Mouse (Mus musculus): ENCODE data around the gene Zcchc4. TPM values are rescaled to one million over a fixed set of nuclear protein-coding genes. Genes with fewer than 3 reads are reported as not detected.

The Zcchc4 gene
- 6.0 and 6.7 TPM in 2 replicates for polyA plus RNA-seq (2015; fragmentation: Nextera tagmentation; extraction: Ambion mirVana)

DNA sequence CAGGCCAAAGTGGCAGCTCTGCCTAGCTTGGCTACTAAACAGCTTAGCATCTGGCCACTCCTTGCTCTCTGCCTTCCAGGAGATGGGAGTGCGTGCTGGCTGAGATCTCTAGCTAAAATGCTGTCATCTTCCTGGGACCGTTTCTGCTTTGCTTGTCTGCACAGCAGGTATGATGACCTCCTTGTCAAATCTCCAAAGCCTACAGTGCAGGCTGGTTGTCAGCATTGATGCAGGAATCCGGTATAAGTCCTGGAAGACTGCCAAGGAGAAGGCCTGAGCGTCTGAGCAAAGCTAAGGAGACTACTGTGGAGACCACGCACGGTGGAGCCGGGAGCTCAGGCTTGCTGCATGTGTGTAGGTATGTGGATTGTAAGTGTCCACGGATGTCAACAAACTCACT is at the start of gene Zcchc4:
Gene Zcchc4 (plus strand): TSS at position 173 of the 400 bp plus-strand sequence.
- Histone ChIP-seq H3K9ac (ENCODE audit: low read depth, low read length) (no peak within 1 kb of the TSS), H3K4me3 (ENCODE audit: low read depth, low read length) (no peak within 1 kb of the TSS), H3K4me1 (ENCODE audit: control insufficient read depth, low read depth, low read length) (peaks cover 19% of the 10 kb centered on the region), H3K27ac (ENCODE audit: low read length) (peak within 1 kb of the TSS; percentile 27), H3K27me3 (ENCODE audit: control insufficient read depth, insufficient read depth, low read depth, low read length) (no peaks in the 10 kb centered on the region), H3K9me3 (replicated peaks; ENCODE audit: control insufficient read depth, low read length) (no peaks in the 10 kb centered on the region), H3K4me2 (ENCODE audit: low read depth, low read length) (peak within 1 kb of the TSS; percentile 36; the same call in 1 of the 2 replicates), H3K36me3 (ENCODE audit: control insufficient read depth, insufficient read depth) (no peaks in the 10 kb centered on the region; the same call in 1 of the 2 replicates)
- 81% methylated on average over 8 of the region's 8 CpGs for WGBS (ENCODE audit: insufficient replicate concordance)
- ATAC-seq (ENCODE audit: low read depth) = no peak

DNA sequence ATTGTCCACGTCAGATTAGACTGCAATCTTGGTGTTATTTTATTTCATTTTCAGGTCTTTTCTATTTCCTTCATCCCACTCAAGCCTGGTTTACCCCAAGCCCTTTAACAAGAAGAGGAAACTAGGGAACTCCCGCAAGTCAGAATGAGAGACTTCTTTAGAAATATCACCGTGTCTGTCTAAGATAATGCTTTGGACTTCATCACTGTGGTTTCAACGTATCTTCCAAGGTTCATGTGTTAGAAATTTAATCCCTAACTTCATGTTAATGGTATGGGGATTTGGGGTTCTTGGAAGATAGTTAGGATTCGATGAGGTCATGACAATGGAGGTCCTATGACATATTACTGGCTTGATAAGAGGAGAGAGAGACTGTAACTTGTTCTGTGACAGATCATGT is 47.5 kb upstream of the Zcchc4 start:
- ATAC-seq (ENCODE audit: low read depth) = no peak
- Histone ChIP-seq H3K36me3 (ENCODE audit: control insufficient read depth, insufficient read depth) (no peaks in the 10 kb centered on the region), H3K9ac (ENCODE audit: low read depth, low read length) (no peak overlapping the region), H3K4me3 (ENCODE audit: low read depth, low read length) (no peak overlapping the region), H3K4me1 (ENCODE audit: control insufficient read depth, low read depth, low read length) (no peaks in the 10 kb centered on the region), H3K27me3 (ENCODE audit: control insufficient read depth, insufficient read depth, low read depth, low read length) (no peaks in the 10 kb centered on the region; the same call in none of the 2 replicates), H3K4me2 (ENCODE audit: low read depth, low read length) (no peak overlapping the region), H3K9me3 (replicated peaks; ENCODE audit: control insufficient read depth, low read length) (no peaks in the 10 kb centered on the region), H3K27ac (ENCODE audit: low read length) (no peak overlapping the region)
- 55% methylated on average over 5 of the region's 5 CpGs for WGBS (ENCODE audit: insufficient replicate concordance)

DNA sequence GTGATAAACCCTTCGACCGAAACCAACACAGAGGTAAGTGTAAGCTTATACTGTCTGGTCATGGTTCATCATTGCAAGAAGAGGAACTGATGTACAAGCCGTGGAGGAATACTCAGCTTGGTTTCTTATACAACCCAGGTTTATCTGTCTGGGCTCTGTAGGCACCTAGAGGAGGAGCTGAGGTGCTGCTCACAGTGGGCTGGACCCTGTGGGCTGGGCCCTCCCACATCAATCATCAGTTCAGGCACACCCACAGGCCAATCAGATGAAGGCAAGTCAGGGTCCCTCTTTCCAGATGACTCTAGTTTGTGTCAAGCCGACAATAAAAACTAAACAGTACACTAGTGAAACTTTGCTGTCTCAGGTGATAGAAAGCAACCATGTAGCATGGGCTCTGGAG is 42.4 kb upstream of the Zcchc4 start:
- Histone ChIP-seq H3K36me3 (ENCODE audit: control insufficient read depth, insufficient read depth) (no peaks in the 10 kb centered on the region), H3K4me1 (ENCODE audit: control insufficient read depth, low read depth, low read length) (no peaks in the 10 kb centered on the region), H3K27me3 (ENCODE audit: control insufficient read depth, insufficient read depth, low read depth, low read length) (no peaks in the 10 kb centered on the region; the same call in none of the 2 replicates), H3K4me3 (ENCODE audit: low read depth, low read length) (no peak overlapping the region), H3K4me2 (ENCODE audit: low read depth, low read length) (no peak overlapping the region), H3K9ac (ENCODE audit: low read depth, low read length) (no peak overlapping the region), H3K9me3 (replicated peaks; ENCODE audit: control insufficient read depth, low read length) (no peaks in the 10 kb centered on the region), H3K27ac (ENCODE audit: low read length) (no peak overlapping the region)
- 50% methylated on average over 4 of the region's 4 CpGs for WGBS (ENCODE audit: insufficient replicate concordance)
- peak; percentile 56; the same call in 1 of the 2 replicates for ATAC-seq (ENCODE audit: low read depth)

DNA sequence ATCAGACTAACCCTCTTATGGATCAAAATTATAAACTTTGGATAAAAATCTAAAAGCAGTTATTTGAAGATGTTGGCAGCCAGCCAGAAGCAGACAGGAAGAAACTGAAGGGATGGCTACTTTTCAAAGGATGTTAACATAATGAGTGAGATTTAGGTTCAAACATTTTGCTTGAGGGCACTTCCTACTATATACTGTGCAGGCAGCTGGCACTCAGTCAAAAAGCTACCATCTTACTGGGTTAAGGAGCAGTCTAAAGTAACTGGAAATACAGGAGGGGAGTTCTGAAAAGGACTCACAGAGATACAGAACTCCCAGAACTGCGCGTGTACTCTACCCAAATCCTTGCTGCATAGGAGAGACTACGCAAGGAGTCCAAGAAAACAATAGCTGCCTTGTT is 39.2 kb upstream of the Zcchc4 start:
- Histone ChIP-seq H3K9ac (ENCODE audit: low read depth, low read length) (no peak overlapping the region), H3K27me3 (ENCODE audit: control insufficient read depth, insufficient read depth, low read depth, low read length) (no peaks in the 10 kb centered on the region; the same call in none of the 2 replicates), H3K9me3 (replicated peaks; ENCODE audit: control insufficient read depth, low read length) (no peaks in the 10 kb centered on the region), H3K36me3 (ENCODE audit: control insufficient read depth, insufficient read depth) (no peaks in the 10 kb centered on the region), H3K27ac (ENCODE audit: low read length) (no peak overlapping the region), H3K4me2 (ENCODE audit: low read depth, low read length) (no peak overlapping the region), H3K4me1 (ENCODE audit: control insufficient read depth, low read depth, low read length) (no peaks in the 10 kb centered on the region), H3K4me3 (ENCODE audit: low read depth, low read length) (no peak overlapping the region)
- 73% methylated on average over 3 of the region's 3 CpGs for whole genome bisulfite sequencing (ENCODE audit: insufficient replicate concordance)
- no peak for ATAC-seq (ENCODE audit: low read depth)

DNA sequence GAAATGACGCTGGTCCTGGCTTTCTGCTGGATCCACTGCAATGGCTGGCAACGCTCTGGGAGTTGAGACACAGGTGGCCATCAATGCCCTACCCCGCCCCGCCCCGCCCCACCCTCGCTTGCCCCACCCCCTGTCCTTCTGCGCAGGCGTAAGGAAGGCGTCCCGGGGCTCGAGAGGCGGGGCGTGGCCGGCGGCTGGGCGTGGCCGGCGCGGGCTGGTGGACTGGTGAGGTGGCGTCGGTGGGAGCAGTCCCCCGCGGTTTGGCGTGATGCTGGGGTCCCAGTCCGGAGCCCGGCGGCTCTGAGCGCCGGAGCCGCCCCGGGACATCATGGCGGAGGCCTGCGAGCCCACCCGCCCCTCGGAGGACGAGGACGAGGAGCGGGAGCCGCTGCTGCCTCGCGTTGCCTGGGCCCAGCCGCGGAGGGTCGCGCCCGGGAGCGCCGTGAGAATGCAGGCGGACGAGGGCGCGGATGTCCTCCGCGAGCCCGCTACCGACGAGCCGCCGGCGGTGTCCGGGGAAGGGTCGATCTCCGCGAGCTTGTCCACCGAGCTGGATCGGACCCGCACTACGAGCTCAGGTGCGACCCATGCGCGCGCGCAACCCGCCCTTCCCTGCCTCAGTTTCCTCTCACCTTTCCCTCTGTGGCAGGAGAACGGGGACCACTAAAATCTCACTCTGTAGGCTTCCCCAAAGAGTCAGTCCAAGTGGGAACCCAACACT is 33.7 kb upstream of the Zcchc4 start, which contains the start of gene Pi4k2b:
Gene Pi4k2b (plus strand): TSS at position 184 of the 721 bp plus-strand sequence.
- Histone ChIP-seq H3K36me3 (ENCODE audit: control insufficient read depth, insufficient read depth) (no peaks in the 10 kb centered on the region; the same call in 1 of the 2 replicates), H3K27ac (ENCODE audit: low read length) (peak within 1 kb of the TSS; percentile 91), H3K9ac (ENCODE audit: low read depth, low read length) (peak within 1 kb of the TSS; percentile 96), H3K27me3 (ENCODE audit: control insufficient read depth, insufficient read depth, low read depth, low read length) (no peaks in the 10 kb centered on the region), H3K4me1 (ENCODE audit: control insufficient read depth, low read depth, low read length) (peaks cover 13% of the 10 kb centered on the region), H3K4me3 (ENCODE audit: low read depth, low read length) (peak within 1 kb of the TSS; percentile 95), H3K4me2 (ENCODE audit: low read depth, low read length) (peak within 1 kb of the TSS; percentile 75), H3K9me3 (replicated peaks; ENCODE audit: control insufficient read depth, low read length) (no peaks in the 10 kb centered on the region)
- peak; percentile 96 for ATAC-seq (ENCODE audit: low read depth)
- WGBS (ENCODE audit: insufficient replicate concordance) = under 1% methylated on average over 72 of the region's 75 CpGs

DNA sequence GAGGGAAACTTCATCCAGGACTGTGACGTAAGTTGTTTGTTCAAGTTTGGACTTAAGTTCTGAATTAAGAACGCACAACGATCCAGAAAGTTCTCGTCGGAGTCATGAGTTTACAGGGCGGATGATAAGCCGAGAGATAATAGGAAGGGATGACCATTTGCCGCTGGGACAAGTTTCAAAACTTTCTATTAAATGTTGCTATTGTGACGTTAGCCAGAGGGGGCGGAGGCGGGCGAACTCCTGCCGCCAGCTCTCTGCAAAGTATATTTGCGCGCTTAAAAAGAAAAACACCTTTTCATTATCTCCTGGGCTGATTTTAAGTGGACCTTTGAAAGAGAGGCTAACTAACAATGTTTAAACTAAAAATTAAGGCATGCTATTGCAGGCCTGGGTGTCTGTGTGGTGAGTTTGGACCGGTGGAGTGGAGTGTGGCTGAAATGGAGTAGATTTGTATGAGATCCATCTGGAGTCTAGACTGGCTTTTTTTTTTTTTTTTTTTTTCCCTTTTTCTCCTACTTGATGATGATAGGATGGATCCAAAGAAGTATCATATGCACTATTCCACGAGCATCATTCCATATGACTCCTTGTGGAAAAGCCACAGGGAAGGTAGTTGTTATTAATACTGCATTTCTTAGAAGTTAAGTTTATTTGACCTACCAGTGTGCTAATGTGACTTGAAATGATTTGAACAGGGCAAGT is 32.9 kb upstream of the Zcchc4 start:
- H3K27me3 ChIP-seq (ENCODE audit: control insufficient read depth, insufficient read depth, low read depth, low read length) = no peaks in the 10 kb centered on the region
- H3K9ac ChIP-seq (ENCODE audit: low read depth, low read length) = peak overlapping the region; percentile 96
- H3K27ac ChIP-seq (ENCODE audit: low read length) = peak overlapping the region; percentile 91
- WGBS (ENCODE audit: insufficient replicate concordance) = 1% methylated on average over 17 of the region's 17 CpGs
- ATAC-seq (ENCODE audit: low read depth) = peak; percentile 31; the same call in 1 of the 2 replicates
- no peaks in the 10 kb centered on the region for H3K9me3 ChIP-seq (replicated peaks; ENCODE audit: control insufficient read depth, low read length)
- H3K36me3 ChIP-seq (ENCODE audit: control insufficient read depth, insufficient read depth) = no peaks in the 10 kb centered on the region; the same call in 1 of the 2 replicates
- peak overlapping the region; percentile 95 for H3K4me3 ChIP-seq (ENCODE audit: low read depth, low read length)
- peak overlapping the region; percentile 75 for H3K4me2 ChIP-seq (ENCODE audit: low read depth, low read length)
- H3K4me1 ChIP-seq (ENCODE audit: control insufficient read depth, low read depth, low read length) = peaks cover 13% of the 10 kb centered on the region

DNA sequence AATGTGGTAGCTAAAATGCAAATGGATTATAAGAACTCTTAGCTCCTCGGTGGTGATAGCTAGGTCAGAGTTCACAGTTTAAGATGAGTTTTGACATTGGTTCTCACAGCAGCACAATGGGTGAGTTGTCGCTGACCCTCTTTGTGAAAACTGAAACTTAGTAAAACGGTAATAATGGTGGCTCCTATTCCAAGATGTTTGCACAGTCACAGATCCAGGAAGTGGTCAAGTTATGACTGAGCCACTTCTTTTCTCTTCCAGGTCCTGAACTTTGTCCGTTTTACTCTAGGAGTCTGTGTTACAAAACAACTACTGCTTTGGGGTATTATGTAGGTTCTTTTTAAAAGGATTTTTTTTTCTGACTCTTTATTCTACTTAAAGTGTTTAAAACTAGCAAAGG is 32.0 kb upstream of the Zcchc4 start:
- no peaks in the 10 kb centered on the region for H3K9me3 ChIP-seq (replicated peaks; ENCODE audit: control insufficient read depth, low read length)
- H3K36me3 ChIP-seq (ENCODE audit: control insufficient read depth, insufficient read depth) = no peaks in the 10 kb centered on the region; the same call in 1 of the 2 replicates
- H3K9ac ChIP-seq (ENCODE audit: low read depth, low read length) = no peak overlapping the region
- H3K27ac ChIP-seq (ENCODE audit: low read length) = no peak overlapping the region
- no peaks in the 10 kb centered on the region for H3K27me3 ChIP-seq (ENCODE audit: control insufficient read depth, insufficient read depth, low read depth, low read length)
- no peak for ATAC-seq (ENCODE audit: low read depth)
- peaks cover 13% of the 10 kb centered on the region for H3K4me1 ChIP-seq (ENCODE audit: control insufficient read depth, low read depth, low read length)
- 30% methylated on average over 4 of the region's 4 CpGs for WGBS (ENCODE audit: insufficient replicate concordance)
- peak overlapping the region; percentile 95 for H3K4me3 ChIP-seq (ENCODE audit: low read depth, low read length)
- peak overlapping the region; percentile 75 for H3K4me2 ChIP-seq (ENCODE audit: low read depth, low read length)

DNA sequence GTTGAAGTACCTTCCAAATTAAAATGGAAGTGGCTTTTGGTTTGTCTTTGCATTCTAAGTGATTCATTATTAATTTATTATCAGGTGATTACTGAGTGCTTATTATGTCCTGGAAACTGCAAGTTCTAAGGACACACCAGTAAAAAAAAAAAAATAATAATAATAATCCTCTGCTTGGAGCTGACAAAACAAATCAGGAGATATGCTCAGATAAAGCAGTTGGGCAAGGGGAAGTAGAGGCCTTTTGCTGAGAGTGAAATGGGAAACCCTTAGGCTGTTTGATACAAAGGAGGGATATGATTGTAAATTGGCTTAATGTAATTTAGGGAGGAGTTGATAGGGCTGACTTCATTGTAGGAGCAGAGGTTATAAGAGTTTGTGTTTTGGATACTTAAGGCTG is 28.3 kb upstream of the Zcchc4 start:
- no peak for ATAC-seq (ENCODE audit: low read depth)

DNA sequence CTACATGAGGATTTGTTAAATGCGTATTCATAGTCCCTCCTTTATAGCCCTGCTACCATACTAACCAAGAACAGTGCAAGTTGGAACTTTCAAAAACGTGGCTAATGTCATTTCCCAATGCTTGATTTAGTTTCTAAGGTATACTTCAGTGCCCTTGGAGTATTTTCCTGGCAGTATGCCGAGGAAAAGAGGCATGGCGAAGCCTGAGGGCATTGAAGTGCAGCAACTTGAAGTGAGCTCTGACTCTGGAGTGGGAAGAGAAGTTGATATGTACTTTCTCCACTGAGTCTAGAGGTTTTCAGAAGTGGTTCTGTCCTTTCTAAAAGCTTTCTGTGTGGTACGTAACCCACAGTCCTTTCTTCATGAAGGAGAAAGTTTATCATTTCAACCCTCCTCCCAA is 26.5 kb upstream of the Zcchc4 start:
- Histone ChIP-seq H3K27me3 (ENCODE audit: control insufficient read depth, insufficient read depth, low read depth, low read length) (no peaks in the 10 kb centered on the region), H3K9me3 (replicated peaks; ENCODE audit: control insufficient read depth, low read length) (no peaks in the 10 kb centered on the region), H3K36me3 (ENCODE audit: control insufficient read depth, insufficient read depth) (peaks cover 3% of the 10 kb centered on the region), H3K4me1 (ENCODE audit: control insufficient read depth, low read depth, low read length) (no peaks in the 10 kb centered on the region; the same call in 1 of the 2 replicates), H3K9ac (ENCODE audit: low read depth, low read length) (no peak overlapping the region), H3K27ac (ENCODE audit: low read length) (no peak overlapping the region), H3K4me3 (ENCODE audit: low read depth, low read length) (no peak overlapping the region), H3K4me2 (ENCODE audit: low read depth, low read length) (no peak overlapping the region)
- 83% methylated on average over 5 of the region's 5 CpGs for WGBS (ENCODE audit: insufficient replicate concordance)
- ATAC-seq (ENCODE audit: low read depth) = no peak

More for the DNA sequence above, 28.3 kb upstream of the Zcchc4 start:
- H3K36me3 ChIP-seq (ENCODE audit: control insufficient read depth, insufficient read depth) = no peaks in the 10 kb centered on the region; the same call in none of the 2 replicates
- H3K4me2 ChIP-seq (ENCODE audit: low read depth, low read length) = no peak overlapping the region
- H3K9ac ChIP-seq (ENCODE audit: low read depth, low read length) = no peak overlapping the region
- peaks cover 10% of the 10 kb centered on the region for H3K4me1 ChIP-seq (ENCODE audit: control insufficient read depth, low read depth, low read length)
- H3K27ac ChIP-seq (ENCODE audit: low read length) = no peak overlapping the region
- H3K9me3 ChIP-seq (replicated peaks; ENCODE audit: control insufficient read depth, low read length) = no peaks in the 10 kb centered on the region
- no peak overlapping the region for H3K4me3 ChIP-seq (ENCODE audit: low read depth, low read length)
- no peaks in the 10 kb centered on the region for H3K27me3 ChIP-seq (ENCODE audit: control insufficient read depth, insufficient read depth, low read depth, low read length)

All from liver, embryonic 16.5 days (tissue).